Mouse (Mus musculus): Measurements from ENCODE around the gene Micall1.

Gene Micall1

DNA sequence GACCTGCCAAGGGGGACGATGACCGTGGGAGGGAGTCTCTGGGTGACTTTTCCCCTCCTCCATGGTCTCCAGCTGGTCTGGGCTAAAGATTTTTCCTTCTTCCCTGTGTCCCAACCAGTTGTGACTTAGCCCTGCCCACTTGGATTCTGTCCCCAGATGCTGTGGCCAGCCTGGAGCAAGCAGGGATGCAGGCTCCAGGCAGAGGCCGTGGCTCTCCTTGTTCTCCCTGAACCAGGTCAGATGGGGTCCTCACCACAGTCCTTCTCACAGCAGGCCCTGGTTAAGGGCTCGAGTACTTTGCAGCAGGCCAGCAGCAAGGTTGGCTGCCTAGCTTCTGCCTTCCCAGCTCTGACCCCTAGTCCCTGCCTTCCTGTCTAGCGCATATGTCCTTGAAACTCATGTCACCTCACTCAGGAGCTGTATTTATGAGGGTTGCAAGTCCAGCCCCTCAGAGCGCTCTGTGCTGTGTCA is 24.5 kb downstream of the Micall1 start:
- DNase-seq: no peak

DNA sequence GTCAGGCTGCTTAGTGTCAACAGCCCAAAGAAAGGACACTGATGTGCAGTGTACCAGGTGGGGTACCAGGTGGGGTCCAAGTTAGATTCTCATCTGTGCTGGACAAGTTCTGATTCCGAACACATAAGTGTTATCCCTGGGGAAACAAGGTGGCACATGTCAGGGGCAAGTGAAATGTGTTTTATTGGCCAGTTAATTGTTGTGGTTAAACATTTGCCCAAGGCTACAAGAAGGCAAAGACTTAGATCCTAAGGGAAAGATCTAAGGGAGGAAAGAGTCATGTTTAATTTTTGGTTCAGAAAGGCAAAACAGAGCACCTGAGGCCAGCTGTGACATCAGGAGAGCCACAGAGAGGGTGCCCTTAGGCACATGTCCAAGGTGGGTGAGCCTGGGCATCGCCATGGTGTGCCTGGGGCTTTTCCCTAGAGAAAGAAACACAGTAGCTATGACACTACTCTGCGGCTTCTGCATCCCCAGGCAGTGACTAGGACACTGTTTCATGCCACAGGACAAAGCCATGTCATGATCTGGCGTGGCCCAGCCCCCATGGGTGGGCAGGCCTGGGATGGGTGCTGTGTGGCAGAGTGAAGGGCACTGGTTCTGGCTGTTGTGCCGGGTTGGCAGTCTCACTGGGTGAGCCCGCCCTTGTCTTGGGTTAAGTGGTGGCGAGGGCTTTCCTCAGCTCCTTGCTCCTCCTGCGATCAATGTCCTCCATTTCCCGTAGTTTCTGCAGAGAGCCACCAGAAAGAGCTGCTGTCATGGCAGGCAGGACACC is 26.0 kb downstream of the Micall1 start:
- no peak for DNase-seq

DNA sequence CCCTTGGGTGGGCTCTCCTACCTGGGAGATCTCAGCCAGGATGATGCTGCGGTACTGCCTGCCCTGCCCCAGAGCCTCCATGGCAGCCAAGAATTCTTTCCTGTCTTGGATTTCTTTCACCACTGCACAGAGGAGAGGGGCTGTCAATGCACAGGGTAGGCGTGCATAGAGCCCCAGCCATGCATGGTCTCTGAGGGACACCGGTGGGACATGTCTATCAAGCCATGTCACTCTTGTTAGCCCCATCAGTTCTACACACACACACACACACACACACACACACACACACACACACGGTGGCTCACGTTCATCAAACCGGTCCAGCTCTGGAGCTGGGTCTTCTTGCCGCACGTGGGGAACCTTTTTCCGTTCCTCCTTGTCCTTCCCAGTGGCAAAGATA is 26.6 kb downstream of the Micall1 start:
- DNase-seq: no peak

DNA sequence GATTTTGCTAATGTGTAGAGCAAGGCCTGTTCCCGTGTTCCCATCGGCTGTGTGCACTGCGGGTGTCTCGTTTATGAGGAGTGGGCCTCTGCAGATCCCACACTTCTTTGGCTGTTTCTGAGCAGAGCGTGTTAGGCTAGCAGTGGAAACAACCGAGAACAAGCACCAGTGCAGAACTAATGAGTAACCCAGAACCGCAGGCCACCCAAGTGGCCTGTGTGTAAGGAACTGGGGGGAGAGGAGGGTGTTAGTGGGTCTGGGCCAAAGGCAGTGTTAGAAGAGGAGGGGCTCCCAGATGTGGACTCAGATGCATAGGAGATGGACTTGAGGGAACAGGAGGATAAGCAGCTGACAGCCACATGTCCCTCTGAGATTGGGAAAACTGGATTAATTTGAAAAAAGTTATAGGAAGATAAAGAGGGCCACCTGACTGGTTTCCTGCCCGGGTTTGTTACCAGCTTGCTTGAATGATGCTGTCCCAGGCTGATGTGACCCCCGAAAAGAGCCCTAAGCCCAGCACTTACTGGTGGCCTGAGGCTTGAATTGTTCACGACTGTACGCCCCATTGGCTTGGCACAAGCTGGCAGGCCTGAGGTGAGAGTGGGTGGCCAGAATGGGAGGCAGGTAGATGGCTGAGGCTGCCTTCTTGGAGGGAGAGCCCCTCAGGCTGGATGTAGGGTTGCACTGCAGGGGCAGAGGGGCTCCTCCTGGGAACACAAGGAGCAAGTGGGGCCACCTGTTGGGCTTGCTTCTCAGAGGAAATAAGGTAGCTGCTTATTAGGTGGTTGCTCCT is 27.3 kb downstream of the Micall1 start:
- no peak for DNase-seq

DNA sequence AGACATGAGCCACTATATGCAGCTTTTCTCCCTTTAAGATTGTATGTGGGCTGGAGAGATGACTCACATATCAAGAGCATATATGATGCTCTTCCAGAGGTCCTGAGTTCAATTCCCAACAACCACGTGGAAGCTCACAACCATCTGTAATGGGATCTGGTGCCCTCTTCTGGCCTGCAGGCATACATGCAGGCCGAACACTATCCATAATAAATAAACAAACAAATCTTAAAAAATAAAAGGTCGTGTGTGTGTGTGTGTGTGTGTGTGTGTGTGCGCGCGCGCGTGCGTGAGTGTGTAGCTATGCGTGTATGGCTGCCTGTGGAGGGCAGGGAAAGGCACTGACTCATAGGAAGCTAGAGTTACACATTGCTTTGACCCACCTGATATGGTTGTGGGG is 30.9 kb downstream of the Micall1 start:
- no peak for DNase-seq

DNA sequence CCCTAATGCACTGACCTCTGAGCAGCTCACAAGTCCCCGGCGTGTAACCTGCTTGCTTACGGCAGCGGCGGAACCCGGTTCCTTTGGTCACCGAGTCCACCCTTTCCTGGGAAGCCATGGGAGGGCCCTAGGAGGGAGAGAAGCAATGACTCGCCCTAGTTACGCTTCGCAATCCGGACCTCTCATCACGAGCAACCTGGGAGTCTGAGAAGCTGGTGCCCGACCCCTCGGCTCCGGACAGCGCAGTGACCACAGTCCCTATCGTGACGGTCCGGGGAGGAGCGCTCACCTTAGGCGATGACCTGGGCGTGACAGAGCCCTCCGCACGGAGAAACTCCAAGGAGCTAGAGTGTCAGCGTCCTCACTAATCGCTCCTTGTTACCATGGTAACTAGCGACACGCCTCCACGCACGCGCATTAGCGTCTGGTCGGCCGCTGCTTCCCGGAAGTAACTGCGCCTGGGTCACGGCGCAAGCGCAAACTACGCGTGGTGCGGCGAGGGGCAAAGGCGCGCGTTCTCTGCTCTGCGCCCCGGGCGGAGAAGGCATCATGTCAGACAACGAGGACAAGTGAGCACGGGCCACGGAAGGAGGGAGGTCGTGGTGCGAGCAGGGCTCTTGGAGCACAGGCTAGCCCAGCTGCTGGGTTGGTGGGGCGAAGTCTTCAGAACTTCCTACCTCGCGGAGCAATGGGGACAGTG is 32.3 kb downstream of the Micall1 start, which contains the start of the genes Polr2f and 1700088E04Rik:
Gene Polr2f (plus strand): TSS at position 144 of the 700 bp plus-strand sequence.
Gene 1700088E04Rik (minus strand): TSS at position 388 of the 700 bp plus-strand sequence.
- DNase-seq: peak; percentile 93

DNA sequence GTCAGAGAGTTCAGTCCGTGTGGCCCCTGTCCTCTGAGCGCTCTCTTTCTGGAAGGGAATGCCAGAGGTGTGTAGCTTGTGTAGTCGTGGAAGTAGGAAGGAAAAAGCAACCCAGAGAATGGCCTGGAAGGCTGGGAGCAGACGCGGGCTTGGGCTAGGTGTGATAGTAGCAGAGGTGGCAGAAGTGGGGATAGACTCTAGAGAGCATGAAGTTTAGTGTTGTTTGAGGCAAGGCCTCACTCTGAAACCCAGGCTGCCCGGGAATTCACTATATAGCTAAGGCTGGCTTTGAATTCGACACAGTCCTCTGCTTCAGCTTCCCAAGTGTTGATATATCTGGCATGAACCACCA is 32.8 kb downstream of the Micall1 start:
- DNase-seq: no peak

DNA sequence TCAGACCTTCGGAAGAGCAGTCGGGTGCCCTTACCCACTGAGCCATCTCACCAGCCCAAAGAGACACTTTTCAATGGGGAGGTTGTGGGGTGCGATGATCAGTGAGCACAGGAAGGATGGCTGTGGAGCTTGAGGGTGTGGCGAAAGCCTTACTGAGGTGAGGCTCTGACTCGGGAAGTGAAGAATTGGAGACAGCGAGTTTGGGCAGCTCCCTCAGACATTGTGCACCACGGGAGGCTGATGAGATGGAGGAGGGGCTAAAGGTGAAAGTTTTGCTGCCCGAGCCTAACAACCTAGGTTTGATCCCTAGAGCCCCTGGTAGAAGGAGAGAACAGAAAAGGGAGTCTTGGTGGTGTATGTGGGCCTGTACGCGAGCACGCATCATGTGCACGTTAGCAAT is 34.6 kb downstream of the Micall1 start:
- DNase-seq: no peak

DNA sequence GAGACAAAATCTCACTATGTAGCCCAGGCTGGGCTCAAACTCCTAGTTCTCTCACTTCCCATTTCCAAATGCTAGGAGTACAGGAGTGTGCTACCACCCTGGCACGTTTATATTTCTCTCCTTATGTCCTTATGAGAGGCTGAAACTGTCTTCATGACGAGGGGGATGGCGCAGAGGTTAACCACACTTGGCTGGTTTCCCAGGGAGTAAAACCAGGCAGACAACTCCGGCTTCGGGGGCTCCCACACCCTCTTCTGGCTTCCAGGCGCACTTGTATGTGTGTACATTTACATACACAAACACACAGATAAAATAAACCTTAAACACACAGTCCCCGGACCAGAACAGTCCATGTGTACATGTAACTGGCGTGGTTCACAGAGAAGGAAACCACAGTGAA is 35.3 kb downstream of the Micall1 start:
- no peak for DNase-seq

DNA sequence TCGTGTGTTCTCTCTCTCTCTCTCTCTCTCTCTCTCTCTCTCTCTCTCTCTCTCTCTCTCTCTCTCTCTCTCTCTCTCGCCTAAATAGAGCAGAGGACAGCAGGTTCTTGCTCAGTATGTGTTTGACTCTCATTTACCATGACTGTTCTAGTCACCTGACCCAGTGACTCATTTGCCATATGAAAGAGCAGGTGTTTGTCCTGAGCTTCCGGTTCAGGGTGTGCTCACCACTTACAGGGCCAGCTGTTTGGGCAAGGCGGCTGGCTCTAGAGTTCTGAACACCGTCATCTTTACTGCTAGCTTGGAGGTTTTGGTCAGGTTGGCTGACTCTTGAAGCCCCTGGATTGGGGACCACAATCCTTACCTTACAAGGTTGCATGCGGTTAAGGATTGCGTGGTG is 36.8 kb downstream of the Micall1 start:
- DNase-seq: no peak

DNA sequence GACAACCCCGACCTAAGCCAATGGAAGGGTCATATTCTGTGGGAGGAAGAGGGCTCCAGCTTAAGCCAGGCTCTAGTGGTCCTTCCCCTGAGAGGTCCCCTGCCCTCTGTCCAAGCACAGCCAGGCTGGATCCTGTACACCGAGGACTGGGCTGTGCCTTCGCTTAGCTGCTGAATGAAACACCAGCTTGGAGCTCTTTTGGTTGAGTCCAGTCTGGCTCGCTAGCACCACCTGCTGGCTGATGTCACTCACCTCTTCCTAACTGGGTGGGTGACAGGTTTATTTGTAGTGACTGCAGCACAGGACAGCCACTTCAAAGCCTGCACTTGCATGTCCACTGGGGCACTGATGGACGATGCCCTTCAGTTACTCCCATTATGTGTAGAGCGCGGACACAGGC is 39.8 kb downstream of the Micall1 start:
- DNase-seq: peak; percentile 79

DNA sequence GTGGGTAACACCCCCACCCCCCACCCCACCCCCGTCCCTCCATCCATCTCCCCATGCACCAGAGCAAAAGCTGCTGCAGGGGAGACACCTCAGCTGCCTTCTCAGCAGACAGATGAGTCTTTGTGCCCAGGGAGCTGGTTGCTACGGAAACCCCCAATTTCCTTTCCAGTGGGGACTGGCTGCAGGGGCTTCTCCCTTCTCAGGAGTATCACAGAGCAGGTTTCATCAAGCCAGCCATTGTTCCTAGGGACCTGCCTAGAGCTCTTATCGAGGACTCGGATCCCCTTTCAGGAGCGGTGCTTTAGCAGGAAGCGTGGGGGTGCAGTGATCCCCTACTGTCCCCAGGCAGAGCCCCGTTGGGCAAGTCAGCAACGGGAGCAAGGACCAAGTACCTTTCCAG is 43.2 kb downstream of the Micall1 start:
- no peak for DNase-seq

DNA sequence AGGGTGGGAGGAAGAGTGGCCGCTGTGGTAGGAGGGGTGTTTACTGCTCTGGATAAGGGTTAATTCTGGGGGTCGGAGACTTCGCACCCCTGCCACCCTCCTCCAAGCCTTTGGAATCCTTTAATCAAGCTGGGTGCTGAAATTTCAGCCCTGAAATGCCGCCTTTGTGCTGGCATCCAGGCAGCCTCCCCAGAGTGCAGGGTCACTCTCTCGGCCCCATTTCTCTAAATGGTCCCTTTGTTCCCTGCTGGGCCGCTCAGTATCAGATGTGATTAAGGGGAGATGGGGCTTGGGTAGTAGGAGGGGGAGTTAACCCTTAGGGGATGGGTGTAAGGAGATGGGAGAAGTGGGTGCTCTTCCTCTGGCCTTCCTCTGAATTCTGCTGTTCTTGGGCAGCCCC is 44.0 kb downstream of the Micall1 start:
- no peak for DNase-seq

DNA sequence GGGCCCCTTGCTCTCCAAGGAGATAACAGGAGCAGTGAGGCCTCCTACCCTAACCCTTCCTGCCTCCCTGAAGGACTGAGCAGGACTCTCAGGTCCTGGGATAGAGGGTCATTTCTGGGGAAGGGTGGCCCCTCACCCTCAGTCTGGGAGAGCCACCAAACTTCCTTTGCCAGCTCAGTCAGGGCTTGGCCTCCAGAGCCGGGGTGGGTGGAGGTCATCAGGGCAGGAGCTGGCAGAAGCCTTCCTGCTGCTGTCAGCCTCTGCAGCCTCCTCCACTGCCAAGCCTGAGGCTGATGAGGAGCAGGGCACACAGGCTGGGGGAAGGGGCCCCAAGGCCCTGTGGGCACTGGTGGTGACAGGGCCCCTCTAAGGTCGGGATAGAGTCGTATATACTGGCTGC is 46.9 kb downstream of the Micall1 start:
- DNase-seq: no peak

DNA sequence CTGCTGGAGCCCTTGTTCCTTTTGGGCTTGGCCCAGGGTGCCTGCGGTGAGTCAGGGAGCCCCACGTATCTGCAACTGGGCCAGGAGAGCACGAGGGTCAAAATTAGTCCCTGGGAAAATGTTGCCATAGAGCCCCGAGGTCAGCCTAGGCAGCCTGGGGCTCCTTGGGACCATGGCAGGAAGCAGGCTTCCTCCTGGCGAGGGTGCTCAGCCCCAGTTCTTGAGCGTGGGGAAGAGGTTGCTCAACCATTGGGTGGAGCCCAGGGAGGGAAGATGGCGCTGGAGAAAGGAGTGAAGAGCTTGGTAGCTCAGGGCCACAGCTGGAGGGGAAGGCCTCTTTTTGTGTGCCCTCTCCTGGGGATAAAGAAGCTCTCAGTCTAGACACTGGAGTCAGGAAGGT is 53.6 kb downstream of the Micall1 start:
- DNase-seq: no peak

DNA sequence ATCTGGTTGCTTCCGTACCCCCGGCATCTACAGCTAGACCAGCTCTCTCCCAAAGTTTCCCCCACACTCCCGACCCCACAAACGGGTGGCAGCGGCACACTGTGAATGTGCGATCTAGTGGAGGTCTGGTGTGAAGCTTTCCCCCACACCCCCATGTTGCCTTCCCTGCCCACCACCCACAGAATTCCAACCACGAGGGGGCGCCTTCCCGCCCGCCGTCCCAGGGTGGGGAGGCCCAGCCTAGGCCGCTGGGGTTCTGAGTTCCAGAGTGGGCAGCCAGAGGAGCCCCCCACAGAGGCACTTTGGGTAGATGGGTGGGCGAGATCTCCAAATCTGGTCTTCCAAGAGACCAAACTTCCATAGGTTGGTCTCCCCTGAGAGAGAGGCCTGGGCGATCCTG is 54.1 kb downstream of the Micall1 start:
- DNase-seq: no peak

DNA sequence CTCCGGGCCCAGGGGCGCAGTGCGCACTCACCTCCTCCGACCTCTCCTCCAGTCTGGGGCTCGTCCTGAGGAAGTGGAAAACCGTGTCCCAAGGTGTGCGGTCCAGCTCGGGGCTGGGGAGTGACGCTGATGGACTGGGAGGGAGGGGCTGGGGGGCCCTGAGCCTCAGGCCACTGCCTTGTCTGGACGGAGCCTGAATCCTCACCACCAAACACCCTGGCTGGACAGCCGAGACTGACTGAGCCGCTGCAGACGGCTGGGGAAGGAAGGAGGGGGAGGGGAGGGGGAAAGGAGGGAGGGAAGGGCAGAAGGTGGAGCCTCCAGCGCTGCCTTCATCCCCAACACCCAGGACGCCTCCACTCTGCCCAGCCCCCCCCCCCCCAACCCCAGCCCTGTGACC is 55.6 kb downstream of the Micall1 start:
- DNase-seq: no peak

DNA sequence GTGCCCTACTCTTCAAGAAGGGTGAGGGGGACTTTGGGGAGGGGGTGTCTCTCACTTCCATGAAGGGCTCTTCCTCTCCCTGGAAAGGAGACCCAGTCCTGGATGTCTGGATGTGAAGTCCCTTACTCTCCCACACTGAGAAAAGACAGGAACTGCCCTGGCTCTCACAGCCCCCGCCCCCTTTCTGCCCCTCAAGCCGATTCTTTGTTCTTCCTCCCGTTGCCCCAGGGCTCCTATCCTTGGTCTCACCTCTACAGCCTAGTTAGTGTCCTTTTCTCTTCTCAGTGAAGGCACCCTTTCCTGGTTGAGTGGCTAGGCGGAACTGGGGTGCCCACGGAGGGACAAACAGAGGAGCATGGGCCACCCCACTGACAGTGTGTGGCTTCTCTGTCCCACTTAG is 56.4 kb downstream of the Micall1 start, which contains the start of gene Sox10:
Gene Sox10 (minus strand): TSS at position 101 of the 400 bp plus-strand sequence.
- no peak for DNase-seq

DNA sequence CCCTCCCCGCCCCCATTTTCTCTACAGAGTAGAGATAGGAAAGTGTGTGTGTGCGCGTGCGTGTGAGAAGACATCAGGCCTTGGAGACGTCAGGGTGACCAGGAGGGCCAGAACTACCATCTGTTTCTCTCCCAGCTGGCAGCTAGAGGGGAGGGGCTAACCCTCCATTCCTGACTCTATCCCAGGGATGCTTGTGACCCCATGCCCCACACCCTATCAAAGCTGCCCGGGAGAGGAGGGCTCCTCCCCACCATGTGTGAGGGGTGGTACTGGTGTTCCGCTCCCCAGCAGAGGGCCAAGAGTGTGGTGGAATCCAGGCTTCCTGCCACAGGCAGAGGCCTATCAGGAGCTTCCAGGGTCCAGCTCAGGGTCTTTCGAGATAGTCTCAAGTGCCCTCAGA is 58.0 kb downstream of the Micall1 start:
- DNase-seq: no peak

DNA sequence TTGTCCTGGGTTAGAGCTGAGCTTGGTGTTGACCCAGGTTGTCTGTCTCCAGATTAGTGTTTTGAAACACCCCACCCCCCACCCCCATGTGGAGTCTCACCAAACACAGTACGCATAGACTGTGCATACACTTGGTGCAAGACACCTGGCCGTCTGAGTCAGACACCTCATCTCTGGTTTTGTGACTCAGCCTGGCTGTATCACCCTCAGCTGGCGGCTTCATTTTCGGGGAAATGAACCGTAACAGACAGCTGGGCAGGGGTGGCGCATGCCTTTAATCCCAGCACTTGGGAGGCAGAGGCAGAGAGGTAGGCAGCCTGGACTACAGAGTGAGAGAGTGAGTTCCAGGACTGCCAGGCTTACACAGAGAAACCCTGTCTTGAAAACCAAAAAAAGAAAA is 68.2 kb downstream of the Micall1 start:
- no peak for DNase-seq

DNA sequence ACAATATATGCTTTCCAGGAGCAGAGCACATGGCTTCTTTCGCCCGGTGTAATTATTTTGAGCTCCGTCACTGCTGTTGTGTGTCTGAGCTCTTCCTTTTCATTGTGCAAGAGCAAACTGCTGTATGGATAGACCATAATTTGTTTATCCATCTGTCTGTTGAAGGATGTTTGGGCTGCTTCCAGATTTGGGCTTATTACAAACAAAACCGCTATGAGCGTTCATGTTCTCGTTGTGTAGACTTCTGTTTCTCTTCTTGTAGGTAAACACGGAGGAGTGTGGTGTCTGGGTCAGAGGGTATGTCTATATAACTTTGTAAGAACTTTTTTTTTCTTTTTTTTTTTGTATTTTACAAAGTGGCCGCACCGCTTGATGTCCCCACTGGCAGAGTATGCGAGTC is 76.5 kb downstream of the Micall1 start:
- no peak for DNase-seq
